Mouse (Mus musculus) bone marrow, adult 2 months (tissue): Measurements from ENCODE around the gene 1520401A03Rik. TPM values are rescaled to one million over a fixed set of nuclear protein-coding genes. Genes with fewer than 3 reads are reported as not detected.

Experiments used
- H3K27ac ChIP-seq: fragments of 200-500 bp; 2 replicates; pipeline ENCODE4 v1.5.1; 2012; ENCODE audit warnings: low read depth, mild to moderate bottlenecking, control low read depth, inconsistent platforms, low read length; ENCODE audit not compliant: control insufficient read depth, poor library complexity, insufficient read depth
- H3K4me1 ChIP-seq: fragments of 200-500 bp; 2 replicates; pipeline ENCODE4 v1.6.1; 2011; ENCODE audit warnings: low read length; ENCODE audit not compliant: control insufficient read depth, insufficient read depth
- H3K4me3 ChIP-seq: fragments of 200-500 bp; replicated peaks from 2 replicates; pipeline ENCODE3; 2011; ENCODE audit warnings: mild to moderate bottlenecking, low read depth, low read length, control low read depth; ENCODE audit not compliant: control insufficient read depth
- CTCF ChIP-seq: fragments of 200-500 bp; IDR thresholded peaks from 2 replicates; pipeline ENCODE4 v1.5.1; 2011; ENCODE audit warnings: low read length, control low read depth; ENCODE audit not compliant: control insufficient read depth, insufficient read depth
- POLR2A ChIP-seq: fragments of 200-500 bp; IDR thresholded peaks from 2 replicates; pipeline ENCODE4 v1.6.1; 2011; ENCODE audit warnings: low read depth, mild to moderate bottlenecking, control low read depth, low read length, borderline replicate concordance; ENCODE audit not compliant: control insufficient read depth
- WGBS: fragments of 180-500 bp; shearing (Covaris S2); methylation state at CpG from one replicate; pipeline ENCODE4 v1.1.7; 2018; 5-methylcytosine and 5-hydroxymethylcytosine counted together
- polyA plus RNA-seq: library from polyadenylated mRNA; stranded (reverse); fragments of >200 nt; gene quantifications from 2 replicates; pipeline ENCODE4 v1.2.4, GENCODE M21; 2011; ENCODE audit warnings: low replicate concordance; ENCODE audit not compliant: missing spikeins, insufficient read depth, insufficient read length

1520401A03Rik gene
- polyA plus RNA-seq, 1 experiment: 3.5 TPM

GRCm38 (mm10) chr17:23703301-23703700 is 19.3 kb downstream of the 1520401A03Rik start:
- Histone ChIP-seq H3K4me1 (no peaks in the 10 kb centered on the region), H3K27ac (no peak overlapping the region), H3K4me3 (no peak overlapping the region)
- 85% methylated on average over 9 of the region's 9 CpGs for WGBS
- no peak for TF ChIP-seq POLR2A
- TF ChIP-seq CTCF: no peak

- Histone ChIP-seq H3K27ac (no peak overlapping the region; the same call in 1 of the 2 replicates), H3K4me1 (no peaks in the 10 kb centered on the region), H3K4me3 (peak overlapping the region; percentile 43)
- TF ChIP-seq POLR2A (no peak), CTCF (peak; percentile 58)
- WGBS: 1% methylated on average over 28 of the region's 28 CpGs
Measured at GRCm38 (mm10) chr17:23700079-23700478, 22.5 kb downstream of the 1520401A03Rik start.

- TF ChIP-seq POLR2A: no peak
- no peak for TF ChIP-seq CTCF
- peak overlapping the region; percentile 43 for H3K4me3 ChIP-seq
- 3% methylated on average over 99 of the region's 101 CpGs for WGBS
Measured at GRCm38 (mm10) chr17:23699131-23700077, 23.2 kb downstream of the 1520401A03Rik start.

GRCm38 (mm10) chr17:23695801-23696200 is 26.8 kb downstream of the 1520401A03Rik start:
- no peaks in the 10 kb centered on the region for H3K4me1 ChIP-seq
- TF ChIP-seq CTCF: no peak
- TF ChIP-seq POLR2A: no peak
- H3K27ac ChIP-seq: no peak overlapping the region
- WGBS: 60% methylated on average over 3 of the region's 3 CpGs
- H3K4me3 ChIP-seq: no peak overlapping the region

More at GRCm38 (mm10) chr17:23699131-23700077, 23.2 kb downstream of the 1520401A03Rik start:
- H3K27ac ChIP-seq: no peak overlapping the region; the same call in 1 of the 2 replicates
- no peaks in the 10 kb centered on the region for H3K4me1 ChIP-seq

GRCm38 (mm10) chr17:23694491-23694890 is 28.1 kb downstream of the 1520401A03Rik start:
- no peak overlapping the region for H3K4me3 ChIP-seq
- no peak for TF ChIP-seq CTCF
- no peak for TF ChIP-seq POLR2A
- H3K4me1 ChIP-seq: no peaks in the 10 kb centered on the region
- WGBS: 56% methylated on average over 1 of the region's 1 CpGs
- H3K27ac ChIP-seq: no peak overlapping the region

GRCm38 (mm10) chr17:23683856-23684672 is 38.5 kb downstream of the 1520401A03Rik start, which contains the start of gene Cldn9:
Gene Cldn9, minus strand, starts transcription at chr17:23684026.
- WGBS: 36% methylated on average over 15 of the region's 15 CpGs
- Histone ChIP-seq H3K27ac (no peak within 1 kb of the TSS), H3K4me3 (no peak within 1 kb of the TSS), H3K4me1 (no peaks in the 10 kb centered on the region)
- TF ChIP-seq CTCF: no peak
- no peak for TF ChIP-seq POLR2A

- H3K4me3 ChIP-seq: no peak overlapping the region
- TF ChIP-seq CTCF: no peak
- TF ChIP-seq POLR2A: no peak
- no peak overlapping the region for H3K27ac ChIP-seq
- WGBS: 65% methylated on average over 15 of the region's 15 CpGs
- H3K4me1 ChIP-seq: no peaks in the 10 kb centered on the region
Measured at GRCm38 (mm10) chr17:23683226-23683625, 39.4 kb downstream of the 1520401A03Rik start.

- WGBS: 79% methylated on average over 3 of the region's 3 CpGs
- no peak for TF ChIP-seq CTCF
- no peak for TF ChIP-seq POLR2A
- no peaks in the 10 kb centered on the region for H3K4me1 ChIP-seq
- no peak overlapping the region for H3K4me3 ChIP-seq
- no peak overlapping the region for H3K27ac ChIP-seq
Measured at GRCm38 (mm10) chr17:23682530-23682929, 40.1 kb downstream of the 1520401A03Rik start.
